Mouse (Mus musculus) myocyte (in vitro differentiated cells): ENCODE results near the gene Lsm12. TPM values are rescaled to one million over a fixed set of nuclear protein-coding genes. Genes with fewer than 3 reads are reported as not detected.

Source experiments
- H3K27me3 ChIP-seq: one replicate; pipeline ENCODE4 v1.6.1; 2011; ENCODE audit not compliant: control insufficient read depth, insufficient read depth, insufficient read length
- H3K36me3 ChIP-seq: one replicate; pipeline ENCODE4 v1.6.1; 2011; ENCODE audit not compliant: control insufficient read depth, insufficient read depth
- H3K4me2 ChIP-seq: one replicate; pipeline ENCODE4 v1.6.1; 2011; ENCODE audit warnings: low read depth, control low read depth
- H3K4me3 ChIP-seq: one replicate; pipeline ENCODE4 v1.5.1; 2011; ENCODE audit warnings: mild to moderate bottlenecking, control low read depth, moderate library complexity
- H3K79me2 ChIP-seq: one replicate; pipeline ENCODE4 v1.6.1; 2011; ENCODE audit not compliant: control insufficient read depth, insufficient read depth
- H3ac ChIP-seq: one replicate; pipeline ENCODE4 v1.6.1; 2011; ENCODE audit not compliant: control insufficient read depth, insufficient read length
- CEBPB ChIP-seq: IDR thresholded peaks from 2 replicates; pipeline ENCODE4 v1.6.1; 2011; ENCODE audit warnings: mild to moderate bottlenecking, moderate library complexity; ENCODE audit not compliant: poor library complexity, insufficient read depth, severe bottlenecking
- E2F4 ChIP-seq: IDR thresholded peaks from one replicate; pipeline ENCODE4 v1.6.1; 2011; ENCODE audit warnings: mild to moderate bottlenecking, control low read depth, moderate library complexity; ENCODE audit not compliant: insufficient read depth
- MAX ChIP-seq: IDR thresholded peaks from one replicate; pipeline ENCODE4 v1.6.1; 2011; ENCODE audit warnings: low read depth, mild to moderate bottlenecking, control low read depth
- MYOD1 ChIP-seq, 3 experiments: IDR thresholded peaks; one replicate each; pipeline ENCODE4 v1.6.1; 2011; ENCODE audit warnings: control low read depth in 2 of 3, low read depth in 2 of 3, mild to moderate bottlenecking in 2 of 3, moderate library complexity in 1 of 3; ENCODE audit not compliant: insufficient read length in 2 of 3, control insufficient read depth in 1 of 3
- MYOG ChIP-seq, 3 experiments: IDR thresholded peaks; one replicate each; pipeline ENCODE4 v1.6.1; 2011; ENCODE audit warnings: control low read depth in 2 of 3, low read depth in 2 of 3, mild to moderate bottlenecking in 2 of 3; ENCODE audit not compliant: insufficient read length in 2 of 3, control insufficient read depth in 1 of 3, insufficient read depth in 1 of 3
- POLR2A ChIP-seq: IDR thresholded peaks from one replicate; pipeline ENCODE4 v1.6.1; 2011; ENCODE audit warnings: low read depth, mild to moderate bottlenecking, control low read depth, moderate library complexity; ENCODE audit not compliant: insufficient read length
- POLR2AphosphoS2 ChIP-seq: IDR thresholded peaks from one replicate; pipeline ENCODE4 v1.6.1; 2011; ENCODE audit warnings: low read depth, control low read depth; ENCODE audit not compliant: insufficient read length
- REST ChIP-seq: IDR thresholded peaks from one replicate; pipeline ENCODE4 v1.6.1; 2011; ENCODE audit warnings: mild to moderate bottlenecking, control low read depth, moderate library complexity; ENCODE audit not compliant: insufficient read depth, insufficient read length
- SRF ChIP-seq: IDR thresholded peaks from one replicate; pipeline ENCODE4 v1.6.1; 2011; ENCODE audit warnings: low read depth; ENCODE audit not compliant: control insufficient read depth, insufficient read length
- TCF12 ChIP-seq: IDR thresholded peaks from one replicate; pipeline ENCODE4 v1.6.1; 2011; ENCODE audit warnings: mild to moderate bottlenecking, control low read depth; ENCODE audit not compliant: poor library complexity, insufficient read depth, severe bottlenecking
- TCF3 ChIP-seq: IDR thresholded peaks from one replicate; pipeline ENCODE4 v1.6.1; 2011; ENCODE audit warnings: low read depth, control low read depth; ENCODE audit not compliant: insufficient read length
- USF1 ChIP-seq: IDR thresholded peaks from one replicate; pipeline ENCODE4 v1.6.1; 2011; ENCODE audit warnings: low read depth, mild to moderate bottlenecking, control low read depth, moderate library complexity
- polyA plus RNA-seq: library from polyadenylated mRNA; unstranded; fragments of >200 nt; fragmentation: generic; extraction: Trizol; gene quantifications from one replicate; pipeline ENCODE4 v1.2.1, GENCODE M21; 2012; ENCODE audit warnings: missing spikeins

The Lsm12 gene
- polyA plus RNA-seq, 1 experiment, result 33.1 TPM

GRCm38 (mm10) chr11:102228191-102228545 lies 43.1 kb upstream of the Lsm12 start:
- no peak for TF ChIP-seq E2F4
- TF ChIP-seq MYOG (IDR thresholded peaks at IDR 0.05; ENCODE audit: control insufficient read depth in 1 of 3, insufficient read depth in 1 of 3, insufficient read length in 2 of 3, low read depth in 2 of 3), result no peak
- TF ChIP-seq MYOD1 (IDR thresholded peaks at IDR 0.05; ENCODE audit: control insufficient read depth in 1 of 3, insufficient read length in 2 of 3, low read depth in 2 of 3), result no peak
- TF ChIP-seq SRF, result no peak
- TF ChIP-seq USF1, result no peak
- no peak for TF ChIP-seq TCF12
- Histone ChIP-seq H3K27me3 (no peaks in the 10 kb centered on the region), H3K36me3 (no peaks in the 10 kb centered on the region), H3K4me3 (peak overlapping the region; percentile 36), H3K79me2 (peaks cover 4% of the 10 kb centered on the region), H3K4me2 (peak overlapping the region; percentile 89), H3ac (no peak overlapping the region)

DNA sequence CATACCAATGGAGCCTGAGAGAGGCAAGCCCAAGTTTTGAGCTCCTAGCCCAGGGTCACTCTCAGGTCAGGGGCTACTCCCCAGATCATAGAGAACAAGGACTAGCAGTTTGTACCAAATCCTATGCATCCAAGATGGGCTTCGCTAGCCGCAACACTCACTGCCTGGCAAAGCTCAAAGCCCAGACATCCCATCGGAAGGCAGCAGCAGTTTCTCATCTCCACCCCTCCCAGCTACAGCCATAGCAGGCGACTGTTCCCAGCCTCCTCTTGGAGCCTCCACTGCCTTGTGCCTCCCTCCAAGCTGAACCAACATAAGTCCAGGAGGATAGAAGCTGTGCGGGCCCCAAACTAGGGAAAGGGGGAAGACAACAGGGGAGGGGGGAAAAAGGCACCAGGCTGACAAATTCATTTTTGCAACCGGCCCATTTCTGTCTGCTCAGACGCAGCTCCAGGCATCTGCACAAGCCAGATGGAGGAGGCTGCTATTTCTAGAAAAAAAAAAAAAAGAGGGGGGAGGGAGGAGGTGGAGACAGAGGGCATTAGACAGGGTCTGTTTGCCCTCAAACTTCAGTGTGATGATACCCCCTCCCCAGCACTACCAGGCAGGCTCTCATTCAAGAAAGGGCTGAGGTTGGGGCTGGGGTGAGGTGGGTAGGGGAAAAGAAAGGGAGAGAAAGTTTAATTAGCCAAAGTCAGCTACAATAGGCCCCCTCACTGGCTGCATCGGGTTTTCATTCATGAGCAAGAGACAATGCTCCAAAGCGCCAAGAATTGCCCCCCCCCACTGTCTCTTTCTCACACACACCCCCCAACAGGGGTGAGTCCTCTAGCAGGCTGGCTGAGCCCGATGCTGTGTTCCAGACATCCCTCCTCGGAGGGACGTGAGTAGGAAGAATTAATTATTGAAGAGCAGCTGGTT lies 42.4 kb upstream of the Lsm12 start:
- Histone ChIP-seq H3ac (no peak overlapping the region), H3K4me2 (peak overlapping the region; percentile 89), H3K27me3 (no peaks in the 10 kb centered on the region), H3K36me3 (no peaks in the 10 kb centered on the region), H3K79me2 (peaks cover 4% of the 10 kb centered on the region), H3K4me3 (no peak overlapping the region)
- TF ChIP-seq SRF (no peak), MAX (no peak), USF1 (no peak), POLR2A (no peak), E2F4 (no peak), REST (no peak), CEBPB (no peak), MYOD1 (IDR thresholded peaks at IDR 0.05; ENCODE audit: control insufficient read depth in 1 of 3, insufficient read length in 2 of 3, low read depth in 2 of 3) (no peak), TCF3 (no peak), TCF12 (no peak), MYOG (IDR thresholded peaks at IDR 0.05; ENCODE audit: control insufficient read depth in 1 of 3, insufficient read depth in 1 of 3, insufficient read length in 2 of 3, low read depth in 2 of 3) (no peak), POLR2AphosphoS2 (no peak)

DNA sequence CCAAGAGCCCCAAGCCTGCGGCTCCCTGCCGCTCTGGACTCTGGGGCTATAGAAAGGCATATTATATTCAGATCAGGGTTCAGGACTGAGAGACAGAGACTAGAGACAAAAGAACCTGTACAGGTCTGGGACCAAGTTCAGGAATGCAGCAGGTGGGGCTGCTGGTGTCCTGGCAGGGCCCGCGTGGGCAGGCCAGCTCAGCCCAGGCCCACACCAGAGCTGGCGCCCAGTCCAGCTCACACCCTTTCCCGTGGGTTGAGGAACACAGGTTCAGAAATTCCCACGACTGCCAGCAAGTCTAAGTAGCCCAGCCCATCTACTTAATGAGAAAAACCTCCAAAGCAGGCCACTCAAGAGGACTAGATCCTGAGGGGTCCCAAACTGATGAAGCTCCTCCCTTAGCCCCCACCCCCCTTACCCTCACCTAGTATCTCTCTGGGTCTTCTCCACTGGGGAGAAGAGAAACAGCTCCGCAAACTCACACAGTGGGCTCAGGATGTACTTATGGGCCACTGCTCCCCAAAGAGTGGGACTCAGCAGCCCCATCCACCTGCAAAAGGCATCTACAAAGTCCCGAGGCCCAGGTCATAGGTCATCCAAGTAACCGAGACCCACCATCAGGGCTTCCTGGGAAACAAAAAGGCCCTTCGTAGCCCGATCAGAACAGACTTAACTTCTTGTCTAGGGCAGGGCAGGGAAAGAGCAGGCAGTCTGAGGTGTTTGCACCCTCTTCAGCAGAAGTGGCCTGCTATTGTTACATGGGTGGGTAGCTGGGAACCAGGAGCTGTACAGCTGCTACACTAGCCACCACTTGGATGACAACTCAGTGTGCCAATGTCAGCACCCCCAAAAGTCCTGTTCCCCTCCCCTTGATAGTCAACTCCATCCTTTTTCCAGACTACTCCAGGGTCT lies 41.2 kb upstream of the Lsm12 start:
- Histone ChIP-seq H3K4me2 (peak overlapping the region; percentile 8), H3ac (no peak overlapping the region), H3K27me3 (no peaks in the 10 kb centered on the region), H3K4me3 (no peak overlapping the region), H3K36me3 (no peaks in the 10 kb centered on the region), H3K79me2 (peaks cover 4% of the 10 kb centered on the region)
- TF ChIP-seq POLR2A (no peak), SRF (no peak), E2F4 (no peak), MYOD1 (IDR thresholded peaks at IDR 0.05; ENCODE audit: control insufficient read depth in 1 of 3, insufficient read length in 2 of 3, low read depth in 2 of 3) (no peak), TCF12 (no peak), MYOG (IDR thresholded peaks at IDR 0.05; ENCODE audit: control insufficient read depth in 1 of 3, insufficient read depth in 1 of 3, insufficient read length in 2 of 3, low read depth in 2 of 3) (no peak)

- H3K27me3 ChIP-seq, result no peaks in the 10 kb centered on the region
- no peak overlapping the region for H3ac ChIP-seq
- peak overlapping the region; percentile 40 for H3K4me2 ChIP-seq
- no peaks in the 10 kb centered on the region for H3K36me3 ChIP-seq
- TF ChIP-seq MYOD1 (IDR thresholded peaks at IDR 0.05; ENCODE audit: control insufficient read depth in 1 of 3, insufficient read length in 2 of 3, low read depth in 2 of 3) (no peak), MAX (no peak), CEBPB (no peak), SRF (no peak), POLR2AphosphoS2 (no peak), MYOG (IDR thresholded peaks at IDR 0.05; ENCODE audit: control insufficient read depth in 1 of 3, insufficient read depth in 1 of 3, insufficient read length in 2 of 3, low read depth in 2 of 3) (no peak), TCF3 (no peak), TCF12 (no peak)
- H3K4me3 ChIP-seq, result no peak overlapping the region
- H3K79me2 ChIP-seq, result peaks cover 4% of the 10 kb centered on the region
Observed at GRCm38 (mm10) chr11:102225221-102225620, 40.1 kb upstream of the Lsm12 start.
